Mouse (Mus musculus): ENCODE data around the gene Gm3542.
"Not testable (repeated sequence)": the region's sequence is repeated elsewhere in the genome, so short reads cannot be mapped to it uniquely, and the experiment has no call there.

Gene Gm3542

DNA sequence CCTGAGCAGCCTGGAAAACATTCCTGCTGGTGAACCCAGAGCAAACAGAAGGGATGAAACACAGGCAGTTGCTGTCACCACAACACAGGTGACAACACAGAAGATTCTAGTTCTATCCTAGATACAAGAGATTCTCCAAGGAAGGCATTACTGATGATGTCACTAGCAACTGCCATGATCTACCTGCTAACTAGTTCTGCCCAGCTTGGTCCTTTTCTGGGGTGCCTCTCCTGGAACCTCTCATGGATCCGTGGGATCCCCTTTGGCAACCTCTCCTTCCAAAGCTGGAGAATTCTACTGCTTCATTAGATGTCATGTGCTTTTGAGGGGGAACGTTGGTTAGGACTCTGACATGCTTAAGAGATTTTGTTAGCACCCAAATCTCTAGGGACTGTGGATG is at the start of gene Gm3542:
Gm3542 (minus strand) TSS at position 101 of the 400 bp plus-strand sequence.
- in situ Hi-C loops (cut with MboI; ENCODE audit: unreplicated experiment in 2 of 2) = not testable (repeated sequence)
